Mouse (Mus musculus) intestine, postnatal 0 days (tissue): ENCODE measurements around the gene 1700067K01Rik. TPM values are rescaled to one million over a fixed set of nuclear protein-coding genes. Genes with fewer than 3 reads are reported as not detected.

ENCODE experiments used
- ATAC-seq: fragments of 200-750 bp; cut with Nextera tagmentation; 2 replicates; pipeline ENCODE4 v1.8.0; 2017; ENCODE audit warnings: mild to moderate bottlenecking, moderate TSS enrichment, moderate library complexity
- H3K27ac ChIP-seq: fragments of 300-500 bp; sonication (generic); 2 replicates; pipeline ENCODE4 v1.5.1; 2014; ENCODE audit warnings: mild to moderate bottlenecking, low read depth, low read length, moderate library complexity
- H3K27me3 ChIP-seq: fragments of 300-500 bp; sonication (generic); replicated peaks from 2 replicates; pipeline ENCODE4 v1.6.1; 2014; ENCODE audit warnings: low read length, mixed read lengths; ENCODE audit not compliant: control insufficient read depth, insufficient read depth
- H3K36me3 ChIP-seq: fragments of 300-500 bp; sonication (generic); 2 replicates; pipeline ENCODE4 v1.6.1; 2014; ENCODE audit warnings: mild to moderate bottlenecking, moderate library complexity; ENCODE audit not compliant: control insufficient read depth, insufficient read depth
- H3K4me1 ChIP-seq: fragments of 300-500 bp; sonication (generic); replicated peaks from 2 replicates; pipeline ENCODE4 v1.6.1; 2014; ENCODE audit warnings: antibody characterized with exemption, low read length, mixed read lengths; ENCODE audit not compliant: control insufficient read depth, insufficient read depth
- H3K4me2 ChIP-seq: fragments of 300-500 bp; sonication (generic); replicated peaks from 2 replicates; pipeline ENCODE4 v1.6.1; 2014; ENCODE audit warnings: low read depth, mild to moderate bottlenecking, moderate library complexity
- H3K4me3 ChIP-seq: fragments of 300-500 bp; sonication (generic); 2 replicates; pipeline ENCODE4 v1.5.1; 2014; ENCODE audit warnings: low read depth, low read length
- H3K9ac ChIP-seq: fragments of 300-500 bp; sonication (generic); 2 replicates; pipeline ENCODE4 v1.6.1; 2014; ENCODE audit warnings: mild to moderate bottlenecking, low read depth, low read length
- H3K9me3 ChIP-seq: fragments of 300-500 bp; sonication (generic); 2 replicates; pipeline ENCODE4 v1.6.1; 2016; ENCODE audit warnings: mixed run types; ENCODE audit not compliant: control insufficient read depth
- CTCF ChIP-seq: sonication (generic); IDR thresholded peaks from 2 replicates; pipeline ENCODE4 v1.5.1; 2016; ENCODE audit warnings: low read depth, mild to moderate bottlenecking, control low read depth, antibody characterized with exemption, moderate library complexity
- WGBS: fragments of 180-500 bp; shearing (Covaris S2); extraction: QIAGEN DNeasy Blood & Tissue Kit; methylation state at CpG from one replicate; pipeline ENCODE4 v1.1.7; 2014; 5-methylcytosine and 5-hydroxymethylcytosine counted together
- polyA plus RNA-seq: library from polyadenylated mRNA; unstranded; fragments of >200 nt; fragmentation: Nextera tagmentation; extraction: Ambion mirVana; gene quantifications from 2 replicates; pipeline ENCODE4 v1.2.1, GENCODE M21; 2015

The 1700067K01Rik gene
- polyA plus RNA-seq, 1 experiment from 2014 or later: 0.86 TPM

GRCm38 (mm10) chr8:84023085-84023484 is 21.8 kb downstream of the 1700067K01Rik start:
- H3K27ac ChIP-seq: no peak overlapping the region
- no peaks in the 10 kb centered on the region for H3K36me3 ChIP-seq
- no peak overlapping the region for H3K4me3 ChIP-seq
- H3K4me1 ChIP-seq: peaks cover 15% of the 10 kb centered on the region; the same call in 1 of the 2 replicates
- no peak for ATAC-seq
- H3K9ac ChIP-seq: no peak overlapping the region
- TF ChIP-seq CTCF: no peak
- 3% methylated on average over 5 of the region's 5 CpGs for WGBS
- peaks cover 7% of the 10 kb centered on the region; the same call in 1 of the 2 replicates for H3K27me3 ChIP-seq
- no peaks in the 10 kb centered on the region for H3K9me3 ChIP-seq
- no peak overlapping the region for H3K4me2 ChIP-seq

GRCm38 (mm10) chr8:84023631-84024030 is 22.3 kb downstream of the 1700067K01Rik start:
- Histone ChIP-seq H3K4me2 (no peak overlapping the region), H3K27me3 (peaks cover 7% of the 10 kb centered on the region; the same call in 1 of the 2 replicates), H3K9ac (no peak overlapping the region), H3K36me3 (no peaks in the 10 kb centered on the region), H3K4me3 (no peak overlapping the region), H3K27ac (no peak overlapping the region), H3K4me1 (peaks cover 15% of the 10 kb centered on the region; the same call in 1 of the 2 replicates), H3K9me3 (no peaks in the 10 kb centered on the region)
- TF ChIP-seq CTCF: no peak
- no peak for ATAC-seq
- WGBS: 25% methylated on average over 1 of the region's 1 CpGs

GRCm38 (mm10) chr8:84024171-84024570 is 22.9 kb downstream of the 1700067K01Rik start:
- Histone ChIP-seq H3K4me3 (no peak overlapping the region), H3K9me3 (no peaks in the 10 kb centered on the region), H3K27me3 (peaks cover 7% of the 10 kb centered on the region; the same call in 1 of the 2 replicates), H3K36me3 (no peaks in the 10 kb centered on the region), H3K4me2 (no peak overlapping the region), H3K9ac (no peak overlapping the region), H3K27ac (no peak overlapping the region), H3K4me1 (peaks cover 15% of the 10 kb centered on the region; the same call in 1 of the 2 replicates)
- no peak for ATAC-seq
- TF ChIP-seq CTCF: peak; percentile 81
- WGBS: 19% methylated on average over 10 of the region's 10 CpGs

GRCm38 (mm10) chr8:84025863-84026262 is 24.6 kb downstream of the 1700067K01Rik start:
- WGBS: 5% methylated on average over 41 of the region's 41 CpGs
- no peak overlapping the region for H3K27ac ChIP-seq
- peak overlapping the region; percentile 68 for H3K4me2 ChIP-seq
- no peak overlapping the region for H3K9ac ChIP-seq
- peaks cover 7% of the 10 kb centered on the region; the same call in 1 of the 2 replicates for H3K27me3 ChIP-seq
- H3K36me3 ChIP-seq: no peaks in the 10 kb centered on the region
- no peaks in the 10 kb centered on the region for H3K9me3 ChIP-seq
- H3K4me3 ChIP-seq: peak overlapping the region; percentile 29
- ATAC-seq: no peak
- H3K4me1 ChIP-seq: peaks cover 15% of the 10 kb centered on the region; the same call in 1 of the 2 replicates
- no peak for TF ChIP-seq CTCF

GRCm38 (mm10) chr8:84027449-84027848 is 26.1 kb downstream of the 1700067K01Rik start:
- H3K4me2 ChIP-seq: no peak overlapping the region
- H3K9ac ChIP-seq: no peak overlapping the region
- H3K4me3 ChIP-seq: no peak overlapping the region
- ATAC-seq: no peak
- peaks cover 12% of the 10 kb centered on the region; the same call in 1 of the 2 replicates for H3K4me1 ChIP-seq
- H3K36me3 ChIP-seq: no peaks in the 10 kb centered on the region
- no peaks in the 10 kb centered on the region for H3K9me3 ChIP-seq
- peaks cover 7% of the 10 kb centered on the region; the same call in 1 of the 2 replicates for H3K27me3 ChIP-seq
- WGBS: 21% methylated on average over 10 of the region's 10 CpGs
- no peak overlapping the region for H3K27ac ChIP-seq
- TF ChIP-seq CTCF: no peak

- TF ChIP-seq CTCF: no peak
- Histone ChIP-seq H3K9ac (no peak overlapping the region), H3K27ac (no peak overlapping the region), H3K27me3 (peaks cover 7% of the 10 kb centered on the region; the same call in 1 of the 2 replicates), H3K4me3 (no peak overlapping the region), H3K4me2 (no peak overlapping the region), H3K4me1 (no peaks in the 10 kb centered on the region), H3K9me3 (no peaks in the 10 kb centered on the region), H3K36me3 (no peaks in the 10 kb centered on the region)
- no peak for ATAC-seq
- 84% methylated on average over 5 of the region's 5 CpGs for WGBS
Measured at GRCm38 (mm10) chr8:84029272-84029671, 28.0 kb downstream of the 1700067K01Rik start.
